Mouse (Mus musculus) layer of hippocampus, adult 11-12 months (tissue): ENCODE measurements around the gene Atf4.
A peak's percentile ranks its signal among the peaks of the same experiment; 100 is the strongest.

ENCODE experiments used
- DNase-seq: peaks from one replicate; pipeline ENCODE4 v3.0.0; 2022; ENCODE audit warnings: low spot score

Atf4 gene

GRCm38 (mm10) chr15:80250586-80250985 lies 4.4 kb upstream of the Atf4 start:
- DNase-seq = no peak

- no peak for DNase-seq
Measured at GRCm38 (mm10) chr15:80253530-80253929, 1.5 kb upstream of the Atf4 start.

- no peak for DNase-seq
Measured at GRCm38 (mm10) chr15:80254207-80254606, 777 bp upstream of the Atf4 start.

- DNase-seq = peak; percentile 75
Measured at GRCm38 (mm10) chr15:80255646-80256121, 700 bp downstream of the Atf4 start.

- DNase-seq = no peak
Measured at GRCm38 (mm10) chr15:80256242-80256641, 1.3 kb downstream of the Atf4 start.

GRCm38 (mm10) chr15:80256656-80257601 lies 1.9 kb downstream of the Atf4 start:
- no peak for DNase-seq

- no peak for DNase-seq
Measured at GRCm38 (mm10) chr15:80257602-80258239, 2.7 kb downstream of the Atf4 start.

GRCm38 (mm10) chr15:80258240-80259170 lies 3.5 kb downstream of the Atf4 start:
- DNase-seq = peak; percentile 33

GRCm38 (mm10) chr15:80259406-80260045 lies 4.5 kb downstream of the Atf4 start:
- no peak for DNase-seq

GRCm38 (mm10) chr15:80260677-80261076 lies 5.7 kb downstream of the Atf4 start:
- DNase-seq = peak; percentile 85

GRCm38 (mm10) chr15:80261100-80261499 lies 6.1 kb downstream of the Atf4 start:
- DNase-seq = no peak

GRCm38 (mm10) chr15:80263610-80264575 lies 8.9 kb downstream of the Atf4 start, which contains the start of gene Rps19bp1:
TSS of gene Rps19bp1 (minus strand) at chr15:80264315.
- peak; percentile 91 for DNase-seq

- DNase-seq = peak; percentile 91
Measured at GRCm38 (mm10) chr15:80266281-80266680, 11.3 kb downstream of the Atf4 start.

GRCm38 (mm10) chr15:80271858-80272396 lies 16.9 kb downstream of the Atf4 start:
- DNase-seq = no peak

GRCm38 (mm10) chr15:80277107-80277506 lies 22.1 kb downstream of the Atf4 start:
- no peak for DNase-seq

- DNase-seq = no peak
Measured at GRCm38 (mm10) chr15:80277625-80278024, 22.6 kb downstream of the Atf4 start.

GRCm38 (mm10) chr15:80278121-80278759 lies 23.3 kb downstream of the Atf4 start:
- DNase-seq = peak; percentile 63

- DNase-seq = no peak
Measured at GRCm38 (mm10) chr15:80279053-80279452, 24.1 kb downstream of the Atf4 start.

- peak; percentile 43 for DNase-seq
Measured at GRCm38 (mm10) chr15:80280646-80281045, 25.7 kb downstream of the Atf4 start.
